Mouse (Mus musculus) ovary, adult 18-20 months (tissue): Measurements from ENCODE around the gene Sycn.

Source experiments
- DNase-seq: peaks from one replicate; pipeline ENCODE4 v3.0.0; 2022; ENCODE audit warnings: low spot score, mixed read lengths

The Sycn gene

DNA sequence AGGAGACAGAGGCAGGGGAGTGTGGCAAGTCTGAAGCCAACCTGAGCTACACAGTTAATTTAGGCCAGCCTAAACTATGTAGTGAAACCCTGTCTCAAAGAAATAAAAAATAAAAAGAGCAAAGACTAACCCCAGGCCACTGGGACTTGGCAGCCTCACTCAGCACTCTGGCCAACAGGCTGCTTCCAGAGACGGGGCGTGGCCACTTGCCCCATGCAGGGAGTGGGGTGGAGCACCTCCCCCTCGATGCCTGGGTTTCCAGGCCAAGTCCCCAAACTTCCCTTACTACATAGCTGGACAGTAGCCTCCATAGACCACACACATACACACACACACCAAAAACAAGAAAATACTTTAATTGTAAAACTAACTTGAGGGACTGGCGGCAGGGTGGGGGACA lies 17.8 kb downstream of the Sycn start:
- peak; percentile 37 for DNase-seq

DNA sequence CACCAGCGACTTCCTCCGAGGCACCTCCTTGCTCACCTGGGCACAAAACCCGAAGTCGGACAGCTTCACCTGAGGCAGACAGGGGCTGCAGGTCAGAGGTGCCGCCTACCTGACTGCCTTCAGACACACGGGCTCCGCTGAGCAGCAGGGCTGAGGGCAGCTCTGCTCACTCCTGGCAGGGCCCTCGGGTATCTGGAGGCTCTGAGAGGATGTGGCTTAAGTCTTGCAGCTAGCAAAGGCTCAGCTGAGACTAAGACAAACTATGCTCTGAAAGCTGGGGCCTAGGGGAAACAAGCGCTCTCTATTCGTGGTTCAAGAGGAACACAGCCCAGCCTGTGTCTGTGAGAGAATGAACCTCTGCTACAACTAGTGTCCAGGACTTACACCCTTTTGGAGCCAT lies 20.2 kb downstream of the Sycn start:
- DNase-seq, result no peak

DNA sequence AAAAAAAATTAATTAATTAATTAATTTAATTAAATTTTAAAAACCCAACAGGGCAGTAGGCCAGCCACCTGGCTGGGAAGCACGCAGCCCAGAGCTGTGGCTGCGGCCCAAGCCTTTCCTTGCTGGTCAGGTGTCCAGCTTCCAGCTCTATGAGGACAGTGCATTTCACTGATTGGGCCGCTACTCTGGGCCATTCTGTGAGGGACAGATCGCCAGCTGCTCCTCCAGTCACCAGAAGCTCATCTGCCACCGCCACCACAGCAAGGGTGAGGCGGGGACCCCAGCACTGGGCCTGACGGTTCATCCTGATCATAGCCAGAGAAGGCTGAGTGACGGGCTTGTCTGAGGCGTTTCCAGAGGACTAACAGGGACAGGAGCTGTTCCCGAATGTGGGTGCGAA lies 21.3 kb downstream of the Sycn start:
- no peak for DNase-seq

DNA sequence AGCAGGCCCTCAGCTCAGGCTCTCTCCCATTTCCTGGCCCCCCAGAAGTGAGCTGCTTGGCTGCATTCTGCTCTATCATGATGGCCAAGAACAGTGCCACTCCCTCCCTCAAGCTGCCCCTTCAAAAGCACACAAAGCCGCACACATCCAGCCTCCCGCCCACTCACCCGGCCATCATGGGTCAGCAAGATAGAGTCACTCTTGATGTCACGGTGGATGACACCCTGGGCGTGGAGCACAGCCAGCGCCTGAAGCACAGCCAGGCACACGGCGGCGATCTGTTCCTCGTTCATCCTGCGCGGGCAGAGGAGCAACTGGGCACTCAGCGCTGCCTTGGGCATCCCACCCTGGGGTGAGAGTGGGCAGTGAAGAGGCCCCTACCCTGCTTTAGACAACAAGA lies 21.7 kb downstream of the Sycn start:
- no peak for DNase-seq

DNA sequence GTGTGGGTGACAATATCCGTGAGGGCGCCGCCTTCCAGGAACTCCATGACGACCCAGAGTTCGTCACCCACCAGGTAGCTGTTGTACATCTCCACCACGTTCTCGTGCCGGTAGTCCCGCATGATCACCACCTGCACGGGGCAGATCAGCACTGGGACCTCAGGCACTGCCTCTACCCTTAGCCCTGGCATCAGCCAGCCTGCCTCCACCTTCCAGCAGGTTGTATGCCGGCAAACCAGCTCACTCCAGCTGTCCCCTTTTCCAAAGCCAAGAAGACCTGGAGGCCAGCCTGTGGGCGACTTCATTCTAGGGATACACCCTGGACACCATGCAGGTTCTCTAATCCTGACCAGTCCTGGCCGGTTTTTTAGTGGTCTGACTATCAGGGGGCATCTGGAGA lies 22.3 kb downstream of the Sycn start:
- DNase-seq, result no peak

DNA sequence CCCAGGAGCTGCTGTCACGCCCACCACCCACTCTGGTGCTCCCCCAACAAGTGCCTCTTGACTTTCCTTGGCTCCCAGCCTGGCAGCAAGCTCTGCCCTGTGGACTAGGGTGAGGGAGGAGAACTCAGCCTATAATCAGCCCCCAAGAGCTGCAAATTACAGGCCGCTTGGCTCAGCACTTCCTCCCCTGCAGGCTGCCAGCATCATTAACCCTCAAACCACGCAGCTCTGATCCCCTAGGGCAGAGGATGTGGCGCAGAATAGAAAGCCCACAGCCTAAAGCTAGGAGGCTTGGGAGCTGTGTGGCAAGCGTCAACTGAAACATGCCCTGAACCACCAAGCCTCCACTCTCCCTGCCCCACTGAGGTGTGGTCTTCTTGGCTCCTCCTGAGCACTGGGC lies 24.7 kb downstream of the Sycn start:
- no peak for DNase-seq

DNA sequence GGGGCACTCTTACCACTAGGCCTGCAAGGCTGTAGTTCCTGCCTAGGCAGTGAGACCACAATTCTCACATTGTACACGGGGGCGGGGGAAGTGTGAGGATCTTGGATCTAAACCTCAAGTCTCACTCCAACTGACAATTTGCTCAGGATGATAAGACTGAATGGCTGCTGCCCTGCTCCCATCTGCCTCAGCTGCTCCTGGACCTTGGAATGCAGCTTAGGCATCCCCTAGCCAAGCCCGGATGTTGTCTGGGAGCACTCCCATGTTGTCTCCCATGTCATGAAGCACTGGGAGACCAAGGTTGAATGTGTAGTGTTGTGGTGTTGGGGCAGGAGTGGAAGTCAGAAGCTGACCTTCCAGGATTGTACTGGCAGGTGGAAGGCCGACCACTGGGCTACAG lies 26.9 kb downstream of the Sycn start:
- no peak for DNase-seq

DNA sequence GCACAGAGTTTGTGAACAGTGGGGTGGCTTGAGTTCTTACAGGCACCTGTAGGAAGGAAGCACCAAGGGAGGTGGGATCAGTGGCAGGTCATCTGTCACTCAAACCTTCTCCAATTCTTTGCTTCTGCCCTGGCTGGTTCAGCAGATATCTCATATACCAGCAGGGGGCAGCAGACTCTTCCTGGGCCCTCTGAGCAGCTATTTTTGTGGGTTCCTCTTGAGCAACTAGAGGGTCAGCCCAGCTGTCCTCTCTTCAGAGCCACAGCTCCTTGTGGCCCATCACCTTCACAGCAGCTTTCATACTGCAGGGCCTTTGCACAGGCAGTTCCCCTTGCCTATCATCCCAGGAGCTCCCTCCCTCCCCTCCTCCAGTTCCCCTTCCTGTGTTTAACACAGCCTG lies 27.6 kb downstream of the Sycn start:
- DNase-seq, result no peak

DNA sequence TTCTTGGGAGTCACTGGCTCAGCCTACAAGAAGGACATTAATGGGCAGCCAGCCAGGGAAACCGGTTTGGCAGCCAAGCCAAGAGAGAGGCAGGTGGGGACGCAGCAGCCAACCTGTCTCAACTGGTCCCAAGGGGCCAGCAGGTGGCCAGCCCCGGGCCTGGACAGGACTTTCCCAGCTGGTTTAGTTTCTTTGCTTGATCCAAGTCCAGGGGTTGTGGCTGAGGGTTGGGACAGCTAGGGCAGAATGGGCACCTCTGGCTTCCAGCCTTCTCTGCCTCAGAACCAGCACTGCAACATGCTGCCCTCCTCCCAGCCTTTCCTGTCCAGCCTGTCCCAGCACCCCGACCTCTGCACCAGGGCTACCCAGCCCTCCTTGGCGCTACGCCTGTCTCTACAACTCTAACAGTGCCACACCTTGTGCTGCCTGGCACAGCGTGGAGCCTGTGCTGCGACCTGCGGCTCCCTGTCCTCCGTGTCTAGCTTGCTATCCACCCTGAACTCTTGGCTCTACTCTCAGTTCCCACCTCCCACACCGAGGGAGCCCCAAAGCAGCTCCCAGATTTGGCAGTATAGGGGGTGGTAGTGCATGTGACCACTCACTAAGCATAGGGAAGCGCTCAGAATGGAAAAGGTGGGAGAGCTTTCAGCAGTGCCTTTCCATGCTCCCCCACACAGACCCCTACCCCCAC lies 29.8 kb downstream of the Sycn start:
- DNase-seq, result peak; percentile 38

DNA sequence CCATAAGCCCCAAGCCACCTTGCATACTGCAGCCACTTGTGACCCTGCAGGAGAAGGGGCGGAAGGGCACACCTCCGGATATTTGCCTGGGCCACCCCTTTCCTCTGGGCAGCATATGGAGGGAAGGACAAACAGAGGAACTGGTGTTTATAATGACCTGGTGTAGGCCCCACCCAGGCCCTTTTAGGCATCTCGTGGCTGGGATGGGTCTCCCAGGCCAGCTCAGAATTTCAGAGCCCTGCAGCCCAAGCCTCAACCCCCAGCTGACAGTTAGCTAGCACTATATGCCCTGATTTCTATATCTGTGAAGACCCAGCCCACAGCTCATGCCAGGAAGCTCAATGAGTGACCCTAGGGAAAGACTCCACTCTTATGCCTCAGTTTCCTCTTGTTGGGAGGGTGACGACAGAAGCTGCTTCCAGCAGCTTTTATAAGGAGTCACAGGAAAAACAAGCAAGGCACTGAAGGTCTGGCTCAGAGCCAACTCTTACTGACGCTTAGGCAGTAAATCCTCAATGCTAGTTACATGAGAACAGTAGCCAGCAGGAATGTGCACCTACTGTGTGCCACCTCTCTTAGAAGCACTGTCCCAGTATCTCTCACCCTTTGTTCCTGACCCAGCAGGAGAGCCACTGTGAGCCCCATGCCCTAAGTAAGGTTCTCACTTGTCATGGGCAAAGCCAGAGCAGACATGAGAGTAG lies 30.4 kb downstream of the Sycn start:
- DNase-seq, result no peak

DNA sequence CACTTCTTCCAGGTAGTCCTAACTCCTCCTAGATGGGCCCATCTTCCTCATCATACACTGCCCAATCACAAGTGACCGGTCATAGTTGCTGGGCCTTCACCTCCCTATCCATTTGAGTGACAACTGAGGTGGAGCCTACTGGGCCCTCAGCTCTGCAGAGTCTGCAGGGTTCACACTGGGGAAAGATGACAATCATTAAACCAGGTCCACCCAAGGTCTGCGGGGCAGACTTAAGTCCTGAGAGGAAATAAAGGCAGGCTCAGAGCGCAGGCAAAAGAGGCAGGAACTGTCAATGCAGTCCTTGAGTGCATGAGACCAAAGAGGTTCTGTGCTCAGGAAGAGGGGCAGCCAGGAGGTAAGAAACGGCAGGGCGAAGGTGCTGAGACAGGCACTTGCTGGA lies 32.0 kb downstream of the Sycn start:
- DNase-seq, result no peak

DNA sequence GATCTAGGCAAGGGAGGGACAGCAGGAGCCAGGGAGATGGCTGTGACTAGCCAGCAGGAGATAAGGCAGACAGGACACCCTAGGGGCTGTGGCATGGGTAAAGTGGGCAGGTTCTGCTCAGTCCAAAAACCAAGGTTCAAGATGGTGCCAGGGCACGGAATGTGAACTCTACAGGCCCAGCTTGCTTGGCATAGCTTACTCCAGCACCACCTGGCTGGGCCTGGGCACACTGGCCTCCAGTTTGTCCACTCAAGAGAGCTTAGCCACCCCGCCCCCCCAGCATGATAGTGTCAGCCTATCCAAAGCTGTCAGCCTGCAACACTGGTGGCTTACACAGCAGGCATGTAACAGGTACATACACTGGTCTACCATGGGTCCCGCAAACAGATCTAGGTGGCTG lies 32.6 kb downstream of the Sycn start:
- DNase-seq, result no peak

DNA sequence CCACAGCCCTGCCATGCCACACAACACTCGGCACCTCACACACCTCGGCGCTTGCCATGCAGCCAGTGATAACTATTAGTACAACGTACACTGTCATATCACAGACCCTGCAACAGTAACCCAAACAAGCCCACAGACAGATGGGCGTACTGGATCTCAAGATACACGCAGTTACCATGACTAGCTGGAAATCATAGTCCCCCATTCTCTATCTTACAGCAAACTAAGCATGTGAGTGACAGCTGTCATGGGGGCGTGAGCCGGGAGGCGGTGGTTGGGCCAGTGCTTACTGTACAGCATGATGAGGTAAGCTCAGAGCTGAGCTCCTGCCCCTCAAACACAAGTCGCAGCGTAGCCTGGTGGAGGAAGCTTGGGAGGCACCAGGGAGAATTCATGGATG lies 34.9 kb downstream of the Sycn start:
- no peak for DNase-seq

DNA sequence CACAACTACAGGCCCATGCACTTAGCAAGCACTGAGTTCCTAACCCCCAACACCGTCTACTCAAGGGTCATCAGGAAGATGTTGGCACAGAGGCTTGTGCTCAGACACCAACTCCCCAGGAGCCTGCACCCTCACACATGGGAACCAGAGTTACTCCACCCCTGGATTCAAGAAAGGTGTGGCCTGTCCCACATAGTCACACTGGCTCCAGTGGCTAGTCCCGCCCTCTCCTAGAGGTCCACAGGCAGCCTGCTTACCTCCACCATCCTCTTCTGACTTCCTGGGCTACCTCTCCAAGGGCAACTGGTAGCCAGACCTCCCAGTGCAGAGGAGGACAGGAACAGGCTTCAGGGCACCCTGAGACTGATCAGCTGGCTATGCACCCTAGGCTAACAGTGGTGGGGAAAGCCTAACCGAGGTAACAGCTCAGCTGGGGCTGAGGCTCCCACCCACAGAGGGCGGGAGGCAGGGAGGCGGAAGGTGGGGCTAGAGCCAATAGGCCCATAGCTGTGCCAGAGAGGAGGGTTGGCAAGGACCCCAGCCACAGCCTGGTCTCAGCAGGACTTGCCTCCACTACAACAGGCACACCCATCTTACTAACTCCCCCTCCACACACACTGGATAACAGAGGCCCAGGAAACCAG lies 35.7 kb downstream of the Sycn start:
- peak; percentile 59 for DNase-seq

DNA sequence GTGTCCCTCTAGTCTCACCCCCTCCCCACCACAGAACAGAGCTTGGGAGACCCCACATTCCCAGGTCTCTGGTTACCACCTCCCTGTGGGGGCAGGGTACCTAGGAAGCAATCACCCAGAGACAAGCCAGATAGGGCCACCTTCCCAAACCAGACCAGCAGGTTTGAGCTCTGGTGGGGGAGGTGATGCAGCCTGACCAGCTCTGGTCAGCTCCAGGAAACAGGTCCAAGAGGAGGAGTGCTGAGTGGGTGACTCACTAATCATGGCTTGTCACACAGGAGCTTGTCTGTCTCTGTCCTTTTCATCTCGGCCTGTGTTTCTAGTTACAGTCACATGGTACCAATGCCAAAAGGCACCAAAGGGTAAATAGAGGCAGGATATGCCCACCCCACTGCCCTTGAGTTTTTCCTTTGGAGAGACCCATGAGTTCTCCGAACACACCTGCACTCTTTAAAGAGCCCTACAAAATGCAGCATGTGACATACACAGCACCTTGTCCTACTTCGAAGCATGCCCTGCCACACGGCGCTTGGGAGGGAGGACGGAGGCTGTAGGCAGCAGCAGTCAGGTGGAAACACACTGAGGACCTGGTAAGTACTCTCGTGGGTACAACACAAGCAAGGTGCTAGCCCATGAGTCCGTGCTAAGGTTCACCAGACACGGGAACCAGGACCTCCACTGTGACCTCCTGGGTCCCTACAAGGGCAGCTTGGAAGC lies 37.3 kb downstream of the Sycn start:
- peak; percentile 30 for DNase-seq

DNA sequence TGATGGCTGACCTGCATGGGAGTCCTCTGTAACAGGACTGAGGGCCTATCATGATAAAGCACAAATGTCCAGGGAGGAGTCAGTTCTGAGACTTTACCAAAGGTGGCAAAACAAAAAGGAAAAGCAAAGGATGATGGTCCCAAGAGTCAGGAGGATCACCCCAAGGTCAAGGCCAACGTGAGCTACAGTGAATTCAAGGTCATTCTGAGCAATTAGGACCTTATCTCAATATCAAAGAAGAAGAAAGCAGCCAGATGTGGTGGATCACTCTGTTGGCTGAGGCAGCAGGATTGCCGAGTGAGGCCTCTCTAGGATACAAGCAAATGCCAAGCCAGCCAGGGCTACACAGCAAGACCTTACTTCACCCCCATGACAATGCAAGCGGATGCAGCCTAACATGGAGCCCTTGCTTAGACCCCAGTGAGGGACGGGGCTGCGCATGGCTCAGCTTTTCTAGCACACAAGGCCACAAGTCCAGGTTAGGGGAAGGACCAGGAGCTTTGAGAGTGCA lies 37.9 kb downstream of the Sycn start:
- DNase-seq, result no peak

DNA sequence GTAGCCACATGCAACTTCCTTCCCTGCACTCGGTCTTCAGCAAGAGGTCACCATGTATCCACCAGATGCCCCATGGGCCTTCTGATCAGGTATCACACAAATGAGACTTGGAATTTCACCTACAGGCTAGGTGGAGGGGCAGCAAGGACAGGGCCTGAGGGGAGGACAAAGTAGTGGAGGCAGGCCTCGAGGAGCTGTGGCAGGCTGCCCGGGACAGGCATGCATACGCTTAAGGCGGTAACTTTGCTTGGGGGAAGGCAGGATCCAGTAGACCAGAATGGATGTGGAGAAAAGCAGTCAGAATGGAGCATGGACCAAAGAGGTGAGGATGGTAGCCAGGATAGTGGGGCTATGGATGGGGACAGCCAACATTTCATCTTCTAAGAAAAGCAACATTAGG lies 39.1 kb downstream of the Sycn start:
- no peak for DNase-seq

DNA sequence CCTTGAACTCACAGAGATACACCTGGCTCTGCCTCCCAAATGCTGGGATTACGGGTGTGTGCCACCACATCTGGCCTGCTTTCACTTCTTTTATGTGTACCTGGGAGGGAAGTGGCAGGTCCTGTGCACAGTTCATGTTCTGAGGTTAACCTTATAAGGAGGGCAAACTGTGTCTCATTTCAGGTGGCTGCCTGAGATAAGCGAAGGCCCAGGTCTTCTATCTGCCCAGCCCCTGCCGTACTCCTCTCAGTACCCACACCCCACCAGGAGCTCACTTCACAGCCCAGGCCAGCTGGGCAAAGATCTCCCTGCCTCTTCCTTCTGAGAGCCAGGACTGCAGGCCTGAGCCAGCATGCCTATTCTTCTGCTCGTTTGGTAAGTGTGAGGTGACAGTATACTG lies 41.0 kb downstream of the Sycn start:
- DNase-seq, result no peak

DNA sequence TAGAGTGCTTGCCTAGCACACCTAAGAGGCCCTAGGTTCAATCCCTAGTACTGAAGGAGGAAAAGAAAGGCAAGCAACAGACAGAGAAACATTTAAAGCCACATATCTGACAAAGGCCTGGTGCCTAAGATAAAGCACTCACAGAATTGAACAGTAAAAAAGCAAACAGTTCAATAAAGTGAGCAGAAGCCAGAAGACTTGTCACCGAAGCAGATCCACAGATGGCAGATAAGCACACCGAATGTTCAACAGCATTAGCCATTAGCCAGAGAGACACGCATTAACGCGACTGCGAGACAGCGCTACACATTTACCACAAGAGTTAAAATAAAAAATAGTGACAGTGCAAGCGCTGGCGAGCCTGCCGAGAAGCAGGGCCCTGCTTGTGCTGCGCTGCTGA lies 42.2 kb downstream of the Sycn start:
- no peak for DNase-seq

DNA sequence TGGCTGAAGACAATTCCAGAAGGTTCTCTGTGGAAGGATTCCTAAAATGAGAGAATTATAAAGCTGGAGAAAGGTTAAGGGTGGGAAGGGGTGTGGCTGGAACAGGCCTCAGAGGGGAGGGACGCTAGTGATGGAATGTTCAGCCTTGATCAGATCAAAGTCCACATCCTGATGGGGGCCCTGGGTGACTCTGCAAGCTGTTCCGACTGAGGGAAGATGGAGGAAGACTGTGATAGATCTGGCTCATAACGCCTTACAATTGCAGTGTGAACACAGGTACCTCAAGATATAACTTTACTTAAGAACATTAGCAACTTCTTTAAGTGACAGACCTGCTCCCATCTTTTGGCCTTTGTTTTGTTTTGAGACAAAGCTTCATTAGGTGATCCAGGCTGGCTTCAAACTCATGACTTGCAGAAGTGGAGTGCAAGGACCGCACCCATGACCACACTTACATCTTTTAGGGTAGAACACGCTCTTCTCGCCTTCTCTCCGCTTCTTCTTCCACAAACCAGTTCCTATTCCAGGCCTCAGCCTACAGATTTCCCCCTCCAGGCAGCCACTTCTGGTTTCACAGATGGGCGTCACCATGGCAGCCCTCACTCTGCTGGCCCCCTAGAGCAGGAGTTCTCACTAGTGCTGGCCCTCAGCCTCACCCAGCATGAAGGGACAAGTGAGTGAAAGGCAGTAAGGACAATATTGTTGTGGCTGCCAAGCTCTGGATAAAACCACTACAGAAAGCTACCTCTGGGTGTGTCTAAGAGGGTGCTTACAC lies 43.1 kb downstream of the Sycn start:
- DNase-seq, result no peak

DNA sequence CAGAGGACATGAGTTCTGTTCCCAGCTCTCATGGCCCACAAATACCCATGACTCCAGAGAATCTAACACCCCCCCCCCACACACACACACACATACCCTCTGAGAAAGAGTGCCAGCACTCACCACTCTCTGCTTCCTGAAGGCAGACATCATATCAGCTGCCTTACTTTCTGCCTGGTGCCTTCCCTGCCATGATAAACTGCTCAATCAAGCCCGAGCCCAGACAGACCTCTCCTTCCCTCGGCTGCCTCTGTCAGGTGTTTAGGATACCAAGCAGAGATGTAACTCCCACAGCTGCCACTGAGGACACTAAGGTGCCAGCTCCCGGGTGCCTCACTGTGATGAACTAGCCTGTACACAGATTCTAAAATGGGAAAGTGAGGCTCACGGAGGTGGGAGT lies 43.8 kb downstream of the Sycn start:
- DNase-seq, result no peak

DNA sequence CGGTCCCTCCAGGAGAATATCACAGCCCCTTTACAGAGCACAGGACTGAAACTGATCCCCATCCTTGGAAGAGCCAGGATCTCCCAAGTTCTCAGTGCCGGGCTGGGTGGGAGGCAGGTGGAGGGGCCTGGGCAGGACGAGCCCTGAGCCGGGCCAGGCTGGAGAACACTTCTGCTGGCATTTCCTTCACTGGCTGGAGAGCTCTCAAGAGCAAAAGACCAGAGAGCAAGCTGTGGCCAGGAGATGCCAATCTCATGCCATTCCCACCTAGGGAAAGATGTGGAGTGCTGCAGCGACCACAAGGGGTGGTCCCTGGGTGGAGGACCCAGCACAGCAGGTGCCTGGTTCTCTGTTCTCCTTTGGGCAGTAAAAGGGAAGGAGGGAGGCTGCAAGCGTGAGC lies 44.3 kb downstream of the Sycn start:
- DNase-seq, result no peak
